Mouse (Mus musculus): Measurements from ENCODE around the gene Cbfa2t3.

DNA sequence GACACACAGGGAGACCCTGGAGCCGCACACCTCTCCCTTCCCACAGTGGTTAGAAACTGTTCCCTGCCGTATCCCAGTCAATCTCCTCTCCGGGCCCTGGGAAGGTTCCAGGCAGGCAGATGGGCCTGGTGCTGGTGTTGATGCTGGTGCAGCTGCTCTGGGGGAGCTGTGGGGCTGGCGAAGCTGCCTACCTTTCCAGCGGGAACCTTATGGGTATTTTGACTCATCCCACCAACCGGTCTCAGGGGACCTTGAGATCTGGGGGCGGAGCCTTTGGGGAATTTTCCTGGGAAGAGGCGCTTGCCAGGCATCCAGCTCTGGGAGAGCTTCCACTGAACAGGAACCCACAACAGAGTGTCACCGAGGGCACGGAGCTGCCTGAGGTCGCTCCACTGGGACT is 31.1 kb downstream of the Cbfa2t3 start:
- TF ChIP-seq EP300 (IDR thresholded peaks at IDR 0.05) (no peak), CTCF (IDR thresholded peaks at IDR 0.05) (no peak)

Measured in lung, postnatal 0 days (tissue).